Mouse (Mus musculus) thymus, adult 2 months (tissue): Measurements from ENCODE around the gene St3gal2.

Experiments
- CTCF ChIP-seq: fragments of 200-500 bp; IDR thresholded peaks from 2 replicates; pipeline ENCODE4 v1.5.1; 2012; ENCODE audit warnings: mild to moderate bottlenecking, control low read depth, low read length, moderate library complexity, borderline replicate concordance; ENCODE audit not compliant: control insufficient read depth, poor library complexity, insufficient read depth; ENCODE audit errors: extremely low read depth
- POLR2A ChIP-seq: fragments of 200-500 bp; IDR thresholded peaks from 2 replicates; pipeline ENCODE4 v1.6.1; 2012; ENCODE audit warnings: mild to moderate bottlenecking, low read length, control low read depth, moderate library complexity; ENCODE audit not compliant: control insufficient read depth, poor library complexity, insufficient read depth; ENCODE audit errors: extremely low read depth

GRCm38 (mm10) chr8:110966586-110966985, 46.9 kb downstream of the St3gal2 start:
- TF ChIP-seq POLR2A (no peak), CTCF (no peak)
